Mouse (Mus musculus): ENCODE measurements around the gene Pspn. TPM values are rescaled to one million over a fixed set of nuclear protein-coding genes. Genes with fewer than 3 reads are reported as not detected.

The Pspn gene
- polyA plus RNA-seq, 1 experiment from 2014 or later, result not detected

DNA sequence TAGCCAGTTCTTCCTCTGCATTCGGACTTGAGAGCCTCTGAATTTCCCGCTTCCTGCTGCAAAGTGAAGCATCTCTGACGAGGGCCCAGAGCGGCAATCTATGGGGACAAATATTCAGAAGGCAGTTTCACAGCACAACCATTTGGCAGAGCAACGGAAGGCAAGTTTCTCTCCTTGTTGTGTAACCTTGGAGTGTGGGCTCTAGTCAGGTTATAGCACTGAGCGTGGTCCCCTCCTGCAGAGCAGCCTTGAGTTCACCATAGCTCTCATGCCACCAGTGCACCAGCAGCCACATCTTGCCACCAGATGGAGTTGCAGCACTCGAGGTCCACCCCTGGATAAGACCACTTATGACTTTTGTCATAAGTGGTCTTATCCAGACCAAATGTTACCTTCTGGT, 11.4 kb downstream of the Pspn start:
- 78% methylated on average over 7 of the region's 7 CpGs for WGBS (ENCODE audit: missing documents)
- Histone ChIP-seq H3K36me3 (ENCODE audit: inconsistent target) (peaks cover 10% of the 10 kb centered on the region; the same call in 1 of the 2 replicates), H3K27ac (no peak overlapping the region), H3K79me2 (ENCODE audit: inconsistent target) (peaks cover 17% of the 10 kb centered on the region), H3K4me3 (ENCODE audit: inconsistent target) (no peak overlapping the region)

- no peaks in the 10 kb centered on the region for H3K36me3 ChIP-seq (ENCODE audit: inconsistent target)
- WGBS (ENCODE audit: missing documents), result 80% methylated on average over 3 of the region's 3 CpGs
- H3K79me2 ChIP-seq (ENCODE audit: inconsistent target), result peaks cover 11% of the 10 kb centered on the region
- H3K4me3 ChIP-seq (ENCODE audit: inconsistent target), result no peak overlapping the region
- no peak overlapping the region for H3K27ac ChIP-seq
Observed at GRCm38 (mm10) chr17:56986105-56986805, 13.6 kb downstream of the Pspn start.

GRCm38 (mm10) chr17:56985656-56986055, 14.2 kb downstream of the Pspn start:
- WGBS (ENCODE audit: missing documents), result 88% methylated on average over 3 of the region's 3 CpGs
- Histone ChIP-seq H3K4me3 (ENCODE audit: inconsistent target) (no peak overlapping the region), H3K79me2 (ENCODE audit: inconsistent target) (peaks cover 5% of the 10 kb centered on the region), H3K36me3 (ENCODE audit: inconsistent target) (no peaks in the 10 kb centered on the region), H3K27ac (no peak overlapping the region)

GRCm38 (mm10) chr17:56984886-56985285, 14.9 kb downstream of the Pspn start:
- H3K36me3 ChIP-seq (ENCODE audit: inconsistent target), result no peaks in the 10 kb centered on the region
- H3K4me3 ChIP-seq (ENCODE audit: inconsistent target), result no peak overlapping the region
- no peaks in the 10 kb centered on the region for H3K79me2 ChIP-seq (ENCODE audit: inconsistent target)
- 77% methylated on average over 9 of the region's 9 CpGs for whole genome bisulfite sequencing (ENCODE audit: missing documents)
- no peak overlapping the region for H3K27ac ChIP-seq

- no peaks in the 10 kb centered on the region for H3K36me3 ChIP-seq (ENCODE audit: inconsistent target)
- H3K27ac ChIP-seq, result no peak within 1 kb of the TSS
- no peaks in the 10 kb centered on the region for H3K79me2 ChIP-seq (ENCODE audit: inconsistent target)
- WGBS (ENCODE audit: missing documents), result 95% methylated on average over 5 of the region's 5 CpGs
- no peak within 1 kb of the TSS for H3K4me3 ChIP-seq (ENCODE audit: inconsistent target)
Observed at GRCm38 (mm10) chr17:56982013-56982412, 17.8 kb downstream of the Pspn start, which contains the start of gene Acer1. Gene Acer1 (minus strand): TSS chr17:56982126.

DNA sequence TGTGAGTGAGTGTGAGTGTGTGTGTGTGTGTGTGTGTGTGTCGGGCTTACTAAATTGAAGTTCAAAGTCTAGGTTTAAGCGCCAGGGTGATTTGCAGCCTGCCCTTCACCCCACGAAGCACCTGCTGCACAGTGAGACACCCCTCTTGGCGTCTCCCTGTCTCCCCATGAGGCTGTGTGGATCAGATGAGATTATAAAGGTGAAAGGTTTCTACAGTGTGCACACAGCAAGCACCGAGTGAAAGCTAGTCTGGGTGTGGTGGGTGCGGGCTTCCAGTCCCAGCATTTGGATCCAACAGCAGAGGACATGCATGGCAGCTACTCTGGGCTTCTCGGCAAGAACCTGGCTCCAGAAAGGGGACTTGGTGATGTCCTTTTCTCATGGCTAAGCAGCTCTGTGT, 18.8 kb downstream of the Pspn start:
- H3K79me2 ChIP-seq (ENCODE audit: inconsistent target), result no peaks in the 10 kb centered on the region
- H3K4me3 ChIP-seq (ENCODE audit: inconsistent target), result no peak overlapping the region
- H3K27ac ChIP-seq, result no peak overlapping the region
- no peaks in the 10 kb centered on the region for H3K36me3 ChIP-seq (ENCODE audit: inconsistent target)
- 85% methylated on average over 7 of the region's 7 CpGs for WGBS (ENCODE audit: missing documents)

GRCm38 (mm10) chr17:56979524-56979923, 20.3 kb downstream of the Pspn start:
- Histone ChIP-seq H3K4me3 (ENCODE audit: inconsistent target) (no peak overlapping the region), H3K27ac (no peak overlapping the region), H3K79me2 (ENCODE audit: inconsistent target) (no peaks in the 10 kb centered on the region), H3K36me3 (ENCODE audit: inconsistent target) (no peaks in the 10 kb centered on the region)
- 55% methylated on average over 3 of the region's 8 CpGs for WGBS (ENCODE audit: missing documents)

DNA sequence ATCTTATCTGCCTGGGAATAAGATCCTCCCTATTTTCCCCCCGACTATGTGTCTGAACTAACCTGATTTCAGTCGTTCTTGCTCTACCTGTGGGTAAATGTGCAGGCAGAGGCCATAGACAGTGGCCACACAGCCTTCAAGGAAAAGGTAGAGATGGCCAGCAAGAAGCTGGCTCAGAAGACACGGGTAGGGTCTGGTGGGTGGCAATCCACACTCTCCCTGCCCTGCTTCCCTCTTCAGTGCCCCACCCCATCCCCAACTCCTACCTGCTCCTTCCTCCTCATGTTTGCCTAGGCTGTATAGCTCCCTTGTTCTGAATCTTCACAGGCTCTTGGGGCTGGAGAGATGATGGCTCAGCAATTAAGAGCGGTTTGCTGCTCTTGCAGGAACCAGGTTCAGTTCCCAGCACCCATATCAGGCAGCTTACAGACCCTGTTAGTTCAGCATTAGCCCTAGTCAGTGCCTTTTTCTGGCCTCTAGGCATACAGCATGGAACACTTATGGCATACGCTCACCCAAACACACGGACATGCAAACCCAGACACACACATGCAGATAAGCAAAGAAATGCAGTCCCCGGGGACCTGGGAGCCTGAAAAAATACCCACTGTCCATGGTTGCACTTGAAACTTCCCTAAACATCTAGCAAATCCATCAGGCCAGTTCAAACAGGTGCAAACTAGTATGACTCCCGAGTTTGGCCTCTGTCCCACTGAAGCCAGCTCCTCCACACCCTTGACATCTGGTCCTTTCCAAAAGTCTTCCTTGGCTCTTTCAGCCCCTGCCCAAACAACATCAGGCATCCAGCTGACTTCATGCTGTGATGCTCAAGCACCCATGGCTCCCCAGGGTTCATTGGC, 23.1 kb downstream of the Pspn start:
- Histone ChIP-seq H3K4me3 (ENCODE audit: inconsistent target) (no peak overlapping the region), H3K36me3 (ENCODE audit: inconsistent target) (no peaks in the 10 kb centered on the region), H3K27ac (no peak overlapping the region), H3K79me2 (ENCODE audit: inconsistent target) (no peaks in the 10 kb centered on the region)
- WGBS (ENCODE audit: missing documents), result 91% methylated on average over 8 of the region's 8 CpGs

- no peak overlapping the region for H3K27ac ChIP-seq
- no peak overlapping the region for H3K4me3 ChIP-seq (ENCODE audit: inconsistent target)
- no peaks in the 10 kb centered on the region for H3K36me3 ChIP-seq (ENCODE audit: inconsistent target)
- H3K79me2 ChIP-seq (ENCODE audit: inconsistent target), result no peaks in the 10 kb centered on the region
- 92% methylated on average over 3 of the region's 3 CpGs for WGBS (ENCODE audit: missing documents)
Observed at GRCm38 (mm10) chr17:56975391-56975790, 24.4 kb downstream of the Pspn start.

GRCm38 (mm10) chr17:56974708-56975240, 25.0 kb downstream of the Pspn start:
- H3K36me3 ChIP-seq (ENCODE audit: inconsistent target), result no peaks in the 10 kb centered on the region
- no peak overlapping the region for H3K27ac ChIP-seq
- no peak overlapping the region for H3K4me3 ChIP-seq (ENCODE audit: inconsistent target)
- 89% methylated on average over 5 of the region's 5 CpGs for WGBS (ENCODE audit: missing documents)
- no peaks in the 10 kb centered on the region for H3K79me2 ChIP-seq (ENCODE audit: inconsistent target)

- H3K36me3 ChIP-seq (ENCODE audit: inconsistent target), result no peaks in the 10 kb centered on the region
- H3K79me2 ChIP-seq (ENCODE audit: inconsistent target), result no peaks in the 10 kb centered on the region
- no peak overlapping the region for H3K27ac ChIP-seq
- no peak overlapping the region for H3K4me3 ChIP-seq (ENCODE audit: inconsistent target)
- 79% methylated on average over 11 of the region's 14 CpGs for WGBS (ENCODE audit: missing documents)
Observed at GRCm38 (mm10) chr17:56973956-56974707, 25.7 kb downstream of the Pspn start.

DNA sequence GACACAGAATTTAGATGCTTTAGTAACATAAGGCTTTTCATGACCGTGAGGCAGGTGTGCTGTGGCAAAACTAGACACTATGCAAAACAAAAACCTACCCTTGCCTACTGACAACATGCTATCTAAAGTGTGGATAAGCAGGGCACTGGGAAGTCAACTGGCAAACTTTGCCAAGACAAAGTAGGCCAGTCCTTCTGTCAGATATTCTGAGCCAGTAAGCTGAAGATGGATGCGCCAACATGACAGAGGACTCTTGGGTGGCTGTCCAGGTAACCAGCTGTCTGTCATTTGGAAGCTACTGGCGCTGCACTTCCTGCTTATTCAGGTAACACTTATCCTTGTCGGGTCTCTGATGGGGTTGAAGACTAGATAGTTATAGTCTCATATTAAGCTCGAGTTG, 29.7 kb downstream of the Pspn start:
- 75% methylated on average over 5 of the region's 5 CpGs for WGBS (ENCODE audit: missing documents)
- Histone ChIP-seq H3K79me2 (ENCODE audit: inconsistent target) (no peaks in the 10 kb centered on the region), H3K36me3 (ENCODE audit: inconsistent target) (no peaks in the 10 kb centered on the region), H3K27ac (no peak overlapping the region), H3K4me3 (ENCODE audit: inconsistent target) (no peak overlapping the region)

DNA sequence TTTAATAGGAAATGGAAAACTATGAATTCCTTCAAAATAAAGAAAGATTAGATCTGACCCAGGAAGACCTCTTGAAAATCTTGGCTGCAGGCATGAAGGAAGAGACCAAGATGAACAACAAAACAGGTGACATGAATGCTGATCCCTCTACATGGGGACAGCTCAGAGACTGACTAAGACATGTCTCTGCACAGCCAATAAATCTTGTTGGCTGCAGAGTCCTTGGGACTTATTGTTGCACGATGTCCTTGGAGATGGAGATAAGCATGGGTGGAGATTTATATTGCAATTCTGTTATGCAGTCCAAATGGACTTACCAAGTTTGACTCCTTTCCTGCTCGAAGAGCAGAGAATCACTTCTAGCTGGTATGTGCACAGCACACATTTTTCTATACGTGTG, 30.5 kb downstream of the Pspn start:
- H3K4me3 ChIP-seq (ENCODE audit: inconsistent target), result no peak overlapping the region
- H3K36me3 ChIP-seq (ENCODE audit: inconsistent target), result no peaks in the 10 kb centered on the region
- no peaks in the 10 kb centered on the region for H3K79me2 ChIP-seq (ENCODE audit: inconsistent target)
- 63% methylated on average over 3 of the region's 3 CpGs for WGBS (ENCODE audit: missing documents)
- no peak overlapping the region for H3K27ac ChIP-seq

- Histone ChIP-seq H3K27ac (no peak overlapping the region), H3K36me3 (ENCODE audit: inconsistent target) (no peaks in the 10 kb centered on the region), H3K4me3 (ENCODE audit: inconsistent target) (no peak overlapping the region), H3K79me2 (ENCODE audit: inconsistent target) (no peaks in the 10 kb centered on the region)
- 91% methylated on average over 6 of the region's 6 CpGs for WGBS (ENCODE audit: missing documents)
Observed at GRCm38 (mm10) chr17:56963646-56964045, 36.2 kb downstream of the Pspn start.

Measured in macrophage (primary cell).